Mouse (Mus musculus) ZHBTc4 (cell line): ENCODE measurements around the gene Trim11.
"Not testable (repeated sequence)": the region's sequence is repeated elsewhere in the genome, so short reads cannot be mapped to it uniquely, and the experiment has no call there.

Experiments
- DNase-seq: peaks from one replicate; pipeline ENCODE4 v3.0.0-alpha.2; 2011; ENCODE audit warnings: low read depth, low spot score

The Trim11 gene

DNA sequence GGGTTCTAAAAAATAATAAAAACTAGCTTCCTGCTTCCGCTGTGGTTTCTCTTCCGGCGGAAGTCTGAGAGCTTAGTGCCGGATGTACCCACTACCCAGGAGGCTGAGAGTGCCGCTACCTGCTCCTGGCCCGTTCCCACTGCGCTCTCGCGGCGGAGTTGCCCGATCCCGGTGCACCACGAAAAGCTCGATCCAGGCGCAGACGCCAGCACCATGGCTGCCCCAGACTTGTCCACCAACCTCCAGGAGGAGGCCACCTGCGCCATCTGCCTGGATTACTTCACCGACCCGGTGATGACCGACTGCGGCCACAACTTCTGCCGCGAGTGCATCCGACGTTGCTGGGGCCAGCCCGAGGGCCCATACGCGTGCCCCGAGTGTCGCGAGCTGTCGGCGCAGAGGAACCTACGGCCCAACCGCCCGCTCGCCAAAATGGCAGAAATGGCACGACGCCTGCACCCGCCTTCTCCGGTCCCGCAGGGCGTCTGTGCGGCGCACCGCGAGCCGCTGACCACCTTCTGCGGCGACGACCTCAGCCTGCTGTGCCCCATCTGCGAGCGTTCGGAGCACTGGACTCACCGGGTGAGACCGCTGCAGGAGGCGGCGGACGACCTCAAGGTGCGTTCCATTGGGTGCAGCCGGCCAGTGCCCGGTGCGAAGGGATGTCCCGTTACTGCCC lies at the start of gene Trim11:
Gene Trim11 (plus strand): TSS at position 67 of the 679 bp plus-strand sequence.
- peak; percentile 79 for DNase-seq

DNA sequence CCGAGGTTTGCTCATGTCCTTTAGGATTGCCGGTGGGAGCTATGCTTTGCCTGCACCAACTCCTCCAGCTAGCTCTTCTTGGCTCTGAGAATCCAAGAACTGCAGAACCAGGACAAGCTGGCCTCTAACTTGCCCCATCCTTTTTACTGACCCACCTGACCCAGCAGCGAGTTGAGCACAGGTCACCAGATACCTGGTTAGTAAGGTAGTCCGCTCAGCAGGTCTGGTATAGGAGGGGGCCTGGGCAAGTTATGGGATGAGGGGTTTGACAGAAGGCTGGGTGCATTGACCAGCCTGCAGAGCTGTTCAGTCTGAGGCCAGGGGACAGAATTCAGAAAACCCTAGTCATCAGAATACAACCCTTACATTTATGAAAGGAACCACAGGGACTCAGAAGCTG lies 48.8 kb upstream of the Trim11 start:
- DNase-seq, result no peak

DNA sequence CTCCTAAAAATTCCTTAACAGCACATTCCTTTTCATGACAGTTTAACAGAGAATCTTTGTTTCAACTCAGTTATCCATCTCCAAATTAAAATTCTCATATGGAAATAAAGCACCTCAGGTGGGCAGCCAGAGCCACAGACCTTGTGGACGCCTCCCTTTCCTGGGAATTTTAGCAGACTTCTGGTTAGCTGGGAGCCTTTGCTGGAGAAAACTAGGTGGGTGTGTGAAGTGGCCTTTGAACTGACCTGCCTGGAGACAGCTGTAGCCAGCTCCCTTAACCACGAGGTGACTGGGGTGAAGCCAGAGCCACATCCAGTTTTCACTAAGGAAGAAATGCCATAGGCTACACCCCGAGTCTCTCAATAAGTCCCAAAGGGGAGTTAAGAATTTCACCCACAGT lies 48.3 kb upstream of the Trim11 start:
- no peak for DNase-seq

DNA sequence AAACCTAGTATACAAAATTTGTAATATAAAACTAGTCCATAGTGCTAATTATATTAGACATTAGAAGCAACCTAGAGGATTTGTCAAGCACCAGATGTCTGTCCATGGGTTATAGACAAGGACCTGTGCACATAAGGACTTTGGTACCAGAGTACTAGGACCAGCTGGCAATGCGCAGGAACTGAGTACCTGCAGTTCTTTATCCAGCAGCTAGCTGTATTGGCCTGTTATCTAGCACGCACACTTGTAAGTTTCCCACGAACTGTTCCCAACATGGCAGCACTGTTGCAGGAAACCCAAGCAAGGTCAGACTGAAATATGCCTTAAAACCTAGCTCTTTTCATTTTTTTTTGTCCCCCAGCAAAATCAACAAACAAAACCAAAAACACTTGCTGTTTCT lies 47.6 kb upstream of the Trim11 start:
- no peak for DNase-seq

GRCm38 (mm10) chr11:58931576-58931975 lies 46.3 kb upstream of the Trim11 start:
- no peak for DNase-seq

DNA sequence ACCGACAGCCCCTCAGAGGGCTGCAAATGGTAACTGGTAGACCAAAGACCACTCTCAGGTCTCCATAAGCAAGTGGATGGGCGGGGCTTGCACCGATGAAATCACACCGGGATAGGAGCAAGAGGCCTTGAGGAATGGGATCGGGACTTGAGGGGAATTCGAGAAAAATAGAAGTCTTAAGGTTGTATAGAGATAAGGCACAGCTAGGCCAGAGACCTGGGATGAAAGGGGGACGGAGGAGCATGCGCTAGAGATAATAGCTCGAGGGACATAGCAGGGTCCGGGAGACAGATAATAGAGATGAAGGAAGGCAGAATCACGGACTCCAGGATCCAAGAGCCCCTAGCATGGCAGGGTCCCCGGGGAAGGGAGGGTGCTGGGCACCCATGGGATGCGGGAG lies 40.0 kb upstream of the Trim11 start:
- DNase-seq, result peak; percentile 52

- peak; percentile 97 for DNase-seq
Observed at GRCm38 (mm10) chr11:58938322-58939087, 39.4 kb upstream of the Trim11 start, which contains the start of gene Rnf187. TSS of gene Rnf187 (minus strand) at chr11:58938916.

DNA sequence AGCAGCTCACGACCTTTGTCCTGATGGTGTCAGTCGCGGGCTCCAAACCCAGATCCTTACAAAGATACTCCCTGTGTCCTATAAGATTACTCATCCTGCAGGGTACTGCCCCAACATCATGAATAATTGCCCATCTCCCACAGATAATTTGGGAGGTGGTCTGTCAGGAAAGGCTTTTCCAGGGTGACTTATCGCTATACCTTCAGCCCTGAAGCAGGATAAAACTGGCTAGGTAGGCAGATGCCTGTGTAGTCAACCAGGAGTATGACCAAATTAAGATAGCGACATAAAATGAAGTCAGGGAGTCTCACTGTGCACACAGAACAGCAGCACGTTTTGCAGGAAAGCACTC lies 38.8 kb upstream of the Trim11 start:
- DNase-seq, result peak; percentile 9

DNA sequence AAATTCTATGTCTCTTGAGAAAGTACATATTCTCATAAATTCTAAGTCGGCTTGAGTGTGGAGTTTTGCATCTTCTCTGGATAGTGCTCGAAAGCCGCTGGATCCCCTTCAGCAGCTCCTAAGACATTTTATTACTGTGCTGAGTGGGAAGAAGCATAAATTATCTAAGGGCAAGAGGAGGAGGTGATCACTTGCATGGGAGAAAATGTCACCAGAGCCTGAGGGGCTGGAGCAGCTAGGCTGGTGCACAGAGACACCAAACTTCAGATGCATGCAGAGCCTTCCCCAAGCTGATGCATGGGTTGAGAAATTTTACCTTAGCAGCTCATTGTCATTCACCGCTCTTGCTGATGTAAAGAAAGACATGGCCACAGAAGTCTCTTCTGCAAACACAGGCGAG lies 33.8 kb upstream of the Trim11 start:
- DNase-seq, result no peak

- DNase-seq, result no peak
Observed at GRCm38 (mm10) chr11:58947306-58947705, 30.6 kb upstream of the Trim11 start.

GRCm38 (mm10) chr11:58947798-58948528 lies 29.9 kb upstream of the Trim11 start:
- no peak for DNase-seq

DNA sequence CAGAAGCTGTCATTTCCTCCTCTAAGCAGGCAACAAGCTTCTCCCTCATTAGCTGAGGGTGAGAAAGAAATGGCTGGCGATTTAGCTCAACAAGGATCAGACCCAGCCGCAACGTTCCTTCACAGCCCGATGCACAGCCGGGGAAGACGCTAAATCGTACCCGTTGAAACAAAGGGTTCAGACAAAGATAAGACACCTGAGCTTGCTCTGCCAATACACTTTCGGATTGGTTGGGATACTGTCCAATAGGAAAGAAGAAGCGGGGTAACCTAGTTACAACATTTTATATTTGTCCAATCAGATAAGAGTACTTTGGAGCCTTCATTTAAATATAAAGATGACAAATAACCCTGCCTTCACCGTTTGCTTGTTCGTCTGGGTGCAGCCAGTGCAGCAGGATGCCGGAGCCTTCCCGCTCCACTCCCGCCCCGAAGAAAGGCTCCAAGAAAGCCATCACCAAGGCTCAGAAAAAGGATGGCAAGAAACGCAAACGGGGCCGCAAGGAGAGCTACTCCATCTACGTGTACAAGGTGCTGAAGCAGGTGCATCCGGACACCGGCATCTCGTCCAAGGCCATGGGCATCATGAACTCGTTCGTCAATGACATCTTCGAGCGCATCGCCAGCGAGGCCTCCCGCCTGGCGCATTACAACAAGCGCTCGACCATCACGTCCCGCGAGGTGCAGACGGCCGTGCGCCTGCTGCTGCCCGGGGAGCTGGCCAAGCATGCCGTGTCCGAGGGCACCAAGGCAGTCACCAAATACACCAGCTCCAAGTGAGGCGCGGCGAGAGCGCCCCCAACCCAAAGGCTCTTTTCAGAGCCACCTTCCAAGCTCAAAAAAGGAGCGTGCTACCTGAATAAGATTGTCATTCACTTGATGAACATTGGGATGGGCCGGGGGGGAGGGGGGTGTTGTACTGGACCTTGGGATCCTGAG lies 29.1 kb upstream of the Trim11 start, which contains the start of gene Hist3h2ba:
Gene Hist3h2ba (plus strand): TSS at position 379 of the 938 bp plus-strand sequence.
- peak; percentile 88 for DNase-seq

DNA sequence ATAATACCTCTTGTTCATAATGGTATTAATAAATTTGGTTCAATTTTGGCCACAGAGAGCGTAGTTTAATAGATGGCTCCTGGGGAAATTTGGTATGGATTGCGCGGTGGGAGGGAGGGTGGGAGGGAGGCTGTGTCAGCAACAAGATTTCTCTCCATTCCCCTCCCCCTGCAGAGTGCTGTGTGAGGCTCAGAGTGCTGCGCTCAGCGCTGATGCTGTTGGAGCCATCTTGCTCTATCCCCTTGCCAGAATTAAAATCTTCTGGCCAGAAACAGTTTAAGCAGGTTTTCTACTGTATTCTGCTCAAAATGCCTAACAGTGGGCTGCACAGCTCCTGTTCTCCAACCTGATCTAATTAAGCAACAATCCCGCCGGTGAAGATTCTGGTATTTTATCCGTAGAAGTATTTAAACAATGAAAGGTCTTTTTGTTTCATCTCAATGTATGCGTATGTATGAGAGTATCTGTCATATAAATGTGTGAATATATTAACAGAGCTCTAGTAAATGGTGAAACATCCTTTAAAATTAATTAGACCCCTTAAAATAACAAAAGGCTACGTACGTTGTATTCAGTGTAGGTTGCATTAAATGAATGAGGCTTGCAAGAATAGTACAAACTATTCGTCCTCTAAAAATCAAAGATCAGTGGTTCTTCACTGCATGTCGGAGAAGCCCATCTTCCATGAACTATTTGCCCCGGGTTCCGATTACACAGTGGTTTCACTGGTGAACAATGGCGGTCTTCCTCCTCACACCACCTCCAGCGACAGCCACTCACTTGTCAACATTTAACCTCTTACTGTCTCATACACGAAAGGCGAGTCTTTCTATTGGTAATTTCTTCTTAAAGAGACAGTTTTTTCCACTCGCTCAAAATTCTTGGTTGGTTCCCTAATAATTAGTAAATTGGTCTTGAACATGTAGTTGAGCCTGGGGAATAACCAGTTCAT lies 28.1 kb upstream of the Trim11 start:
- DNase-seq, result peak; percentile 41

GRCm38 (mm10) chr11:58951210-58951609 lies 26.7 kb upstream of the Trim11 start:
- no peak for DNase-seq

- no peak for DNase-seq
Observed at GRCm38 (mm10) chr11:58953351-58954169, 24.3 kb upstream of the Trim11 start.

GRCm38 (mm10) chr11:58954170-58954419 lies 23.8 kb upstream of the Trim11 start:
- DNase-seq, result not testable (repeated sequence)

DNA sequence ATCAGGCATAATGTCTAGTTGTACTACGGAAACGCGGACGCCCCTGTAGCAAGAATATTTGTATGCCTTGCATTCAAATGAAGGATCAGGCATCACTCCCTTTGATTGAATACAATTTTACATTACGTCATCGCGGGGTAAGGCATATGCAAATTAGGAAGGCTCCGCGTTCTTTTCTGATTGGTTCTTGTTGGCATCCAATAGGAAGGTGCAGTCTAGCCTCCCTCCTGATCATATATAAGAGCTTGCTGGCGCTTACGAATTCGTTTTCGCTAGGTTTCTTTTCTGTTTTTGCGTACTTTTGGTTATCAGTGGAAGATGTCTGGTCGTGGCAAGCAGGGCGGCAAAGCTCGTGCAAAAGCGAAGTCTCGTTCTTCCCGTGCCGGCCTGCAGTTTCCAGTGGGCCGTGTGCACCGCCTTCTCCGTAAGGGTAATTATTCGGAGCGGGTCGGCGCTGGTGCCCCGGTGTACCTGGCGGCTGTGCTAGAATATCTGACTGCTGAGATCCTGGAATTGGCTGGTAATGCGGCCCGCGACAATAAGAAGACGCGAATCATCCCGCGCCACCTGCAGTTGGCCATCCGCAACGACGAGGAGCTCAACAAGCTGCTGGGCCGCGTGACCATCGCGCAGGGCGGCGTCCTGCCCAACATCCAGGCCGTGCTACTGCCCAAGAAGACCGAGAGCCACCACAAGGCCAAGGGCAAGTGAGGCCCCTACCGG lies 23.3 kb upstream of the Trim11 start, which contains the start of the genes Hist3h2a and Trim17:
Gene Hist3h2a (plus strand): TSS at position 266 of the 723 bp plus-strand sequence.
Gene Trim17 (plus strand): TSS at position 266 of the 723 bp plus-strand sequence.
- peak; percentile 95 for DNase-seq

GRCm38 (mm10) chr11:58955143-58955867 lies 22.6 kb upstream of the Trim11 start:
- DNase-seq, result no peak
